Mouse (Mus musculus): ENCODE measurements around the gene Tmbim1.
"Not testable (repeated sequence)": the region's sequence is repeated elsewhere in the genome, so short reads cannot be mapped to it uniquely, and the experiment has no call there.

Gene Tmbim1

GRCm38 (mm10) chr1:74294733-74295455, 10.5 kb downstream of the Tmbim1 start:
- DNase-seq (ENCODE audit: low spot score) = no peak

GRCm38 (mm10) chr1:74294090-74294643, 11.3 kb downstream of the Tmbim1 start:
- DNase-seq (ENCODE audit: low spot score) = no peak

GRCm38 (mm10) chr1:74293306-74293960, 12.0 kb downstream of the Tmbim1 start:
- DNase-seq (ENCODE audit: low spot score) = no peak

- DNase-seq (ENCODE audit: low spot score) = no peak
These were observed 12.9 kb downstream of the Tmbim1 start for GRCm38 (mm10) chr1:74292331-74293020.

GRCm38 (mm10) chr1:74290141-74290540, 15.3 kb downstream of the Tmbim1 start:
- no peak for DNase-seq (ENCODE audit: low spot score)

GRCm38 (mm10) chr1:74289740-74290139, 15.7 kb downstream of the Tmbim1 start:
- DNase-seq (ENCODE audit: low spot score) = no peak

- no peak for DNase-seq (ENCODE audit: low spot score)
These were observed 16.2 kb downstream of the Tmbim1 start for GRCm38 (mm10) chr1:74289248-74289647.

GRCm38 (mm10) chr1:74288327-74288726, 17.1 kb downstream of the Tmbim1 start:
- no peak for DNase-seq (ENCODE audit: low spot score)

GRCm38 (mm10) chr1:74286869-74287607, 18.4 kb downstream of the Tmbim1 start:
- DNase-seq (ENCODE audit: low spot score) = not testable (repeated sequence)

GRCm38 (mm10) chr1:74285212-74286010, 20.0 kb downstream of the Tmbim1 start:
- DNase-seq (ENCODE audit: low spot score) = no peak

GRCm38 (mm10) chr1:74284543-74285160, 20.8 kb downstream of the Tmbim1 start, which contains the start of the genes Aamp and Pnkd:
Gene Aamp, minus strand, starts transcription at chr1:74284738.
Gene Pnkd, plus strand, starts transcription at chr1:74284930.
- peak; percentile 100 for DNase-seq (ENCODE audit: low spot score)

- peak; percentile 89 for DNase-seq (ENCODE audit: low spot score)
These were observed 21.5 kb downstream of the Tmbim1 start for GRCm38 (mm10) chr1:74283686-74284463.

- DNase-seq (ENCODE audit: low spot score) = no peak
These were observed 22.4 kb downstream of the Tmbim1 start for GRCm38 (mm10) chr1:74282896-74283625.

- no peak for DNase-seq (ENCODE audit: low spot score)
These were observed 23.5 kb downstream of the Tmbim1 start for GRCm38 (mm10) chr1:74281886-74282285.

- DNase-seq (ENCODE audit: low spot score) = no peak
These were observed 24.1 kb downstream of the Tmbim1 start for GRCm38 (mm10) chr1:74281372-74281771.

GRCm38 (mm10) chr1:74280591-74281325, 24.7 kb downstream of the Tmbim1 start:
- no peak for DNase-seq (ENCODE audit: low spot score)

- no peak for DNase-seq (ENCODE audit: low spot score)
These were observed 26.4 kb downstream of the Tmbim1 start for GRCm38 (mm10) chr1:74278988-74279387.

GRCm38 (mm10) chr1:74278538-74278937, 26.9 kb downstream of the Tmbim1 start, which contains the start of gene Gpbar1:
Gene Gpbar1, plus strand, starts transcription at chr1:74278550.
- DNase-seq (ENCODE audit: low spot score) = no peak
